Mouse (Mus musculus) T-cell, adult 2 months (primary cell): ENCODE data around the gene Pheta1.

Source experiments
- DNase-seq: peaks from one replicate; pipeline ENCODE4 v3.0.0; 2022; ENCODE audit warnings: low spot score

The Pheta1 gene

DNA sequence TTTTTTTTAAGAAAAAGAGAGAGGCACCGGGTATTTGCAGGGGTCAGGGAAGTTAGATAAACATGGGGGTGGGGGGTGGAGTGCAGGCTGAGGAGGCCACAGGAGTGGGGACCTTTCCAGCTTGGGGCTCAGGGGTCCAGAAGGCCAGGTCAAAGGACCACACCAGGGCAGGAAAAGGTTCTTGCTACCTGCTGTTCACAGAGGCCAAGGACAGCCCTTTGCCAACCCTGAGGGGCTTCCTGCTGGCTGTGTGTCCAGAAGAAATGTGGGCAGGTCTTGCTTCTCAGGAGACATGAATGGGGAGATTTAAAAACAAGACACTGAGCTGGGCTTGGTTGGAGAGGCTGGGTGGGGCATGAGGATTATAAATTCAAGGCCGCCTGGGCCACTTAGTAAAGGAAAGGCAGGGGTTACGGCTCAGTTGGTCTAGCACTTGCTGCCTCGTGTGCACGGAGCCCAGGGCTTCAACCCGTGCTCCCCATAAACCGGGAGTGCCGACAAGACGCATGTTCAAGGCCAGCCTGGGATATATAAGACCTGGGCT is 41.1 kb downstream of the Pheta1 start:
- no peak for DNase-seq

GRCm38 (mm10) chr5:121890925-121891324 is 42.1 kb downstream of the Pheta1 start:
- no peak for DNase-seq

GRCm38 (mm10) chr5:121892281-121892680 is 43.5 kb downstream of the Pheta1 start:
- DNase-seq = no peak

DNA sequence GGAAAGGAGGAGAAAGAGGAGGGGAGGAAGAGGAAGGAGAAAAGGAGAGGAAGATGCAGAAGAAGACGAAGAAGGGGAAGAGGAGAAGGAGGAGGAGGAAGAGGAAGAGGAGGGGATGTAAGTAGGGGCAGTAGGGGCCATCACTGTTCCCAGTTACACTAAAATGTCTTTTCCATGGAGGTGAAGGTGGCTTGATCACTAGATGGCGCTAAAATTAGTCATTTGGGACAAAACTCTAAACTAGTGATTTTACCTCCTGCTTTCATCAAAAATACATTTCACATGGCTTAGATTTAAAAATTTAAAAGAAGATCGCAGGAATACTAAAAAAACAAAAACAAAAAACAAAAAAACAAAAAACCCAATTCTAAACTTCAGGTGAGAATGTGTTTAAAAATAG is 44.8 kb downstream of the Pheta1 start:
- DNase-seq = no peak

DNA sequence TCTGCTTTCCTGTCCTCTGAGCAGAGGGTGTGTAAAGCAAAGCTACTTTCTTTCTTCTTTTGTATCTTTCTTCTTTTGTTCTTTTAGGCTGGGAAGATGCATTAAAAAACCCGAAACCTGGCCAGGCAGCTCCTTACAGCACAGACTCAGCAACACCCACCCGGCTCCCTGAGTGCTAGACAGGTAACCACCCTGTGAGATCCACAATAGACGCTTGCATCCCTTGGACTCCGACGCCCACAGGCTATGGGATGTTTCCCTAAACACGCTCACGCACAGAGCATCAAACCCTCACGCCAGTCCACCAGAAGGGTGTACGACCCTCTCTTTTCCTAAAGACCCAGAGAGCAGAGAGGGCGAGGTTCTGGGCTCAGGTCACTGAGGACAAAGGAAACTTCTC is 45.9 kb downstream of the Pheta1 start:
- DNase-seq = no peak

DNA sequence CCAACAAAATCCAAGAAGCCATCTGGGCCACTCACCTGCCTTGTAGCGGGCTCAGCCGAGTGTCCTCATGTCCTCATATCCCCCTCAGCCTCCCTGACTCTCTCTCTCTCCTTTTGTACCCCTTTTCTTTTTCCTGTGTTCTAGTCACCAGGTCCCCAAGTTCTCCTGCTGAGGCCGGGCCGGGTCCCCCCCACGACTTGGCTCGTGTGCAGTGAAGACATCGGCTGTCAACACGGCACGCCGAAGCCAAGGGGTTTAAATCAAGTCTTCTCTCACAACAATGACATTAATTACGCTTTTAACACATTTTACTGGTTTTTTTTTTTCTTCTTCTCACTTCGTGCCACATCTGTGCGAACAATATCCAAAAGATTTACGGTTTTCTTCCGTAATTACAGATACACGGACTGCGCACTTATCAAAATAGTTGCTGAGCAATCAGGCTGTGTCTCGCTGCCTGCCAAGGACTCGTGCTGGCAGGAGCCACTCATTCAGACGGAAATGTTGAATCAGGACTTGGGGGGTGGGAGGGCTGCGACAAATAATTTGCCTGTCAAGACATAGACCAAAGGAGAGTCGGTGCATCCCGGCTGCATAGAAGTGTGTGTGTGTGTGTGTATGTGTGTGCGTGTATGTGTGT is 46.5 kb downstream of the Pheta1 start:
- DNase-seq = no peak

DNA sequence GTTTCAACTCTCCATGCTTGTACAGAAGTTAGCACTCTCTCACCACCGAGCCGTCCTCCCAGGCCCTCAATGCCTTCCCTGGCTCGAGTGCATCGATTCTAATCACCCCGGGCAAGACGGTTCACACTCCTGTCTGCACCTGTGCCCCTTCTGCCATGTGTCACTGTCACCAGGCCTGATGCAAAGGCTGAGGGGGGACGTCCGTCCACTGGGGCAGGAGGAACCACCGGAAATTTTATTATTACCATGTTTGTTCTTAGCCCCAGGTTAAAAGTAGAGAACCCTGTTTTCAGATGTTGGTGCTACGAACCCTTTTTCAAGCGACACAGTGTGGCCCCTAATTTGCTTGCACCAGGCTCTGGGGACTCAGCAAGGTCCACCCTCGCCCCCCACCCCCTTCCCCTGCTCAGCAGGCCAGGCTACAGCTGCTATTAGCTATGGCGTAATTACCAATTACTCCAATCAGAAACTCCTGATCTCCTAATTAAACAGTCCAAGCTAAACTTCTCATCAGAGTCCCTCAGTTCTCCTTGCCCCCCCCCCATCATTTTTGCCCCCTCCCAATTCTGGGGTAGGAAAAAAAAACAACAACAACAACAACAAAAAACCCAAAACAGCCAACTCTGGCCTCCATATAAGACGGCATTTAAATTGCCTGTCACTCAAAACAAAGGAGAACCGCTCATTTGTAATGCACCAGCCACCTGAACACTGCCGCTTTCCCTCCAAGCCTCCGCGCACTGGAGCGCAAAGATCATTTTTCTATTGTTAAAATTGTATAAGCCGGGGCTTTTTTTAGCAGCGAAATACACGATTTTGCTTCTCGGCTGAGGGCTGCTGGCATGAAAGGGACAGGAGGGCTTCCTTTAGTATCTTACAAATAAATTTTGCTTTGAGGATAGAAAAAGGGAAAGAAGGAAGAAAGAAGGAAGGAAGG is 54.3 kb downstream of the Pheta1 start:
- no peak for DNase-seq
